Mouse (Mus musculus) embryonic facial prominence, embryonic 14.5 days (tissue): ENCODE data around the gene Lrrc4b. TPM values are rescaled to one million over a fixed set of nuclear protein-coding genes. Genes with fewer than 3 reads are reported as not detected.

ENCODE experiments used
- ATAC-seq: fragments of 200-750 bp; cut with Nextera tagmentation; 2 replicates; pipeline ENCODE4 v1.8.0; 2017; ENCODE audit warnings: low read depth, moderate number of reproducible peaks, moderate TSS enrichment
- DNase-seq: peaks from one replicate; pipeline ENCODE4 v3.0.0-alpha.2; 2015; ENCODE audit warnings: low spot score
- H3K27ac ChIP-seq: fragments of 300-500 bp; sonication (generic); replicated peaks from 2 replicates; pipeline ENCODE4 v1.5.1; 2014; ENCODE audit warnings: low read depth, mild to moderate bottlenecking, low read length, moderate library complexity
- H3K27me3 ChIP-seq: fragments of 300-500 bp; sonication (generic); replicated peaks from 2 replicates; pipeline ENCODE4 v1.6.1; 2014; ENCODE audit warnings: low read length; ENCODE audit not compliant: control insufficient read depth, insufficient read depth
- H3K36me3 ChIP-seq: fragments of 300-500 bp; sonication (generic); 2 replicates; pipeline ENCODE4 v1.6.1; 2014; ENCODE audit warnings: low read length, mixed read lengths; ENCODE audit not compliant: control insufficient read depth, insufficient read depth
- H3K4me1 ChIP-seq: fragments of 300-500 bp; sonication (generic); 2 replicates; pipeline ENCODE4 v1.6.1; 2014; ENCODE audit warnings: antibody characterized with exemption, low read length; ENCODE audit not compliant: control insufficient read depth, insufficient read depth
- H3K4me2 ChIP-seq: fragments of 300-500 bp; sonication (generic); 2 replicates; pipeline ENCODE4 v1.6.1; 2014; ENCODE audit warnings: low read depth, mild to moderate bottlenecking, low read length, moderate library complexity, mixed read lengths
- H3K4me3 ChIP-seq: fragments of 300-500 bp; sonication (generic); 2 replicates; pipeline ENCODE4 v1.5.1; 2014; ENCODE audit warnings: low read depth, mild to moderate bottlenecking, low read length
- H3K9ac ChIP-seq: fragments of 300-500 bp; sonication (generic); 2 replicates; pipeline ENCODE4 v1.6.1; 2014; ENCODE audit warnings: low read depth, mild to moderate bottlenecking, low read length, moderate library complexity, mixed read lengths
- H3K9me3 ChIP-seq: fragments of 300-500 bp; sonication (generic); 2 replicates; pipeline ENCODE4 v1.6.1; 2016; ENCODE audit warnings: low read length; ENCODE audit not compliant: control insufficient read depth
- WGBS: fragments of 180-500 bp; shearing (Covaris S2); extraction: QIAGEN DNeasy Blood & Tissue Kit; methylation state at CpG from one replicate; pipeline ENCODE4 v1.1.7; 2014; 5-methylcytosine and 5-hydroxymethylcytosine counted together
- polyA plus RNA-seq: library from polyadenylated mRNA; unstranded; fragments of >200 nt; fragmentation: Nextera tagmentation; extraction: Ambion mirVana; gene quantifications from 2 replicates; pipeline ENCODE4 v1.2.1, GENCODE M21; 2014

Lrrc4b gene
- polyA plus RNA-seq, 1 experiment from 2014 or later = 2.1 TPM

GRCm38 (mm10) chr7:44439696-44440095 lies 10.9 kb downstream of the Lrrc4b start:
- Histone ChIP-seq H3K9ac (no peak overlapping the region), H3K9me3 (no peaks in the 10 kb centered on the region), H3K36me3 (no peaks in the 10 kb centered on the region), H3K4me2 (no peak overlapping the region), H3K27ac (no peak overlapping the region), H3K27me3 (peaks cover 58% of the 10 kb centered on the region), H3K4me1 (no peaks in the 10 kb centered on the region), H3K4me3 (no peak overlapping the region)
- DNase-seq = no peak
- 69% methylated on average over 2 of the region's 2 CpGs for WGBS
- ATAC-seq = no peak

DNA sequence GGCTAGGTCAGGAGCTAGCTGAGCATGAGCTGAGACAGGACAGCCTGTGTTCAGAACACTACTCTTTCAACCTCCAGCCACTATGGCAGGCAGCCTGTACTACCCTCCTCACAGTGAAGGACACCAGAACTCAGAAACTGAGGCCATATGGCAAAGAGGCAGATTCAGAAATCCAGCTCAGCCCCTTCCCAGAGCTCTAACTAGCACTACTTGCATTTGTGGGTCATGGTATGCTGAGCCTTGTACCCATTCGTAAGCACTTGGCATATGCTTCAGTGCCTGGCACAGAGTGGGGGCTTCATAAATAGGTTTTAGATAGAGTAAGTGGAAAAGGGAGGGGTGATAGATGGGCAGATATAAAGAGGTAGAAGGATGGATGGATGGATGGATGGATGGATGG lies 11.7 kb downstream of the Lrrc4b start:
- Histone ChIP-seq H3K4me3 (no peak overlapping the region), H3K9ac (no peak overlapping the region), H3K27me3 (peaks cover 65% of the 10 kb centered on the region), H3K4me2 (no peak overlapping the region), H3K4me1 (no peaks in the 10 kb centered on the region), H3K36me3 (no peaks in the 10 kb centered on the region), H3K9me3 (no peaks in the 10 kb centered on the region), H3K27ac (no peak overlapping the region)
- 82% methylated on average over 1 of the region's 1 CpGs for WGBS
- no peak for ATAC-seq
- DNase-seq = no peak

GRCm38 (mm10) chr7:44441180-44441579 lies 12.4 kb downstream of the Lrrc4b start:
- H3K4me2 ChIP-seq = peak overlapping the region; percentile 61; the same call in 1 of the 2 replicates
- 0 out of 2 replicates have a peak overlapping the region, but pooled peaks have one; percentile 66 for H3K9ac ChIP-seq
- DNase-seq = no peak
- no peaks in the 10 kb centered on the region for H3K4me1 ChIP-seq
- H3K36me3 ChIP-seq = no peaks in the 10 kb centered on the region
- peaks cover 69% of the 10 kb centered on the region for H3K27me3 ChIP-seq
- no peak overlapping the region for H3K27ac ChIP-seq
- ATAC-seq = no peak
- WGBS = 29% methylated on average over 1 of the region's 1 CpGs
- H3K9me3 ChIP-seq = no peaks in the 10 kb centered on the region
- peak overlapping the region; percentile 39; the same call in 1 of the 2 replicates for H3K4me3 ChIP-seq

- peaks cover 73% of the 10 kb centered on the region for H3K27me3 ChIP-seq
- DNase-seq = peak; percentile 49
- H3K4me3 ChIP-seq = peak overlapping the region; percentile 39
- peak overlapping the region; percentile 66 for H3K9ac ChIP-seq
- no peaks in the 10 kb centered on the region for H3K9me3 ChIP-seq
- H3K36me3 ChIP-seq = no peaks in the 10 kb centered on the region
- WGBS = under 1% methylated on average over 13 of the region's 14 CpGs
- ATAC-seq = peak; percentile 58; the same call in 1 of the 2 replicates
- no peak overlapping the region; the same call in 1 of the 2 replicates for H3K27ac ChIP-seq
- no peaks in the 10 kb centered on the region for H3K4me1 ChIP-seq
- peak overlapping the region; percentile 61 for H3K4me2 ChIP-seq
Measured at GRCm38 (mm10) chr7:44441648-44442109, 12.9 kb downstream of the Lrrc4b start.

DNA sequence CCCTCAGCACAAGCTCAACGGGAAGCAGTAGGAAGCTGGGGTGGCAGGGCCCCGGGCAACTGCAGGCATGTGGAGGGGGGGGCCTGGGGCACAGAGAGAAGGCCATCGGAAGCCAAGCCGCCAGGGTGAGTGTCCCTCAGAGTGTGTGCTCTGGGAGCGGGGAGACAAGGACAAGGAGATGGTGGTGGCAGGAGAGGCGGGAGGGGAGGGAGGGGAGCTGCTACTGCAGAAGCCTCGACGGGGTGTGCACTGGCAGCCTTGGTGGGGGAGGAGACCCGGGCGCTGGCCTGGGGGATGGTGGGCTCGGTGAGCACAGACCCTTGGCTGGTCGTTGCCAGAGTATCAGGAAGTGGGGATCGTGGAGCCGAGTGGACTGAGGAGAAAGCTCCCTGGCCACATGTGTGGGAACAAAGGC lies 13.6 kb downstream of the Lrrc4b start:
- Histone ChIP-seq H3K9me3 (no peaks in the 10 kb centered on the region), H3K27ac (no peak overlapping the region; the same call in 1 of the 2 replicates), H3K27me3 (peaks cover 73% of the 10 kb centered on the region), H3K4me3 (peak overlapping the region; percentile 39), H3K9ac (peak overlapping the region; percentile 66), H3K36me3 (no peaks in the 10 kb centered on the region), H3K4me1 (no peaks in the 10 kb centered on the region), H3K4me2 (peak overlapping the region; percentile 61)
- ATAC-seq = peak; percentile 38; the same call in 1 of the 2 replicates
- peak; percentile 24 for DNase-seq
- 4% methylated on average over 13 of the region's 14 CpGs for WGBS

- Histone ChIP-seq H3K36me3 (no peaks in the 10 kb centered on the region), H3K27me3 (peaks cover 68% of the 10 kb centered on the region), H3K9me3 (no peaks in the 10 kb centered on the region), H3K4me2 (peak overlapping the region; percentile 61), H3K4me1 (no peaks in the 10 kb centered on the region), H3K4me3 (peak overlapping the region; percentile 39), H3K27ac (no peak overlapping the region), H3K9ac (peak overlapping the region; percentile 66)
- WGBS = 5% methylated on average over 17 of the region's 20 CpGs
- DNase-seq (peak; percentile 31), ATAC-seq (peak; percentile 24; the same call in 1 of the 2 replicates)
Measured at GRCm38 (mm10) chr7:44443268-44444173, 14.7 kb downstream of the Lrrc4b start.

GRCm38 (mm10) chr7:44444886-44445527 lies 16.2 kb downstream of the Lrrc4b start:
- no peak overlapping the region for H3K4me2 ChIP-seq

DNA sequence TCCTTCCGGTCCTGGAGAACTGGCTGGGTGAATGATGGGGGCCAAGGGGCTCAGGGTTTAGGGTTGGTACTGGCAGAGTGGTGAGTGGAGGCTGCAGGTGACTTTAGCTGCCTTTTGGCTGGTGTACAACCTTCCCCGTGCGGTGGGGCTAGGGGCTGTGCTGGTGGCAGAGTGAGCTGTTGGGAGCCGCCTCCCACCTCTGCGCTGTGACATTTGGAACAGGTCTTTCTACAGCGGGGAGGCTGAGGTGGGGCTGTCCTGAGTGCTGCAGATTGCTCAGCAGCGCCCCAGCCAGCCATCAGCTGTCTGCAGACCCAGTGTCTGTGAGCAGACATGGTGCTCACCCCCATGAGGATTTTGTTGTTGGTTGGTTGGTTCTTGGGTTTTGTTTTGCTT lies 16.7 kb downstream of the Lrrc4b start:
- 23% methylated on average over 5 of the region's 7 CpGs for WGBS
- H3K4me3 ChIP-seq = no peak overlapping the region

More at GRCm38 (mm10) chr7:44444886-44445527, 16.2 kb downstream of the Lrrc4b start:
- no peak overlapping the region for H3K4me3 ChIP-seq
- ATAC-seq (no peak), DNase-seq (no peak)
- peak overlapping the region; percentile 30; the same call in 1 of the 2 replicates for H3K9ac ChIP-seq
- H3K27me3 ChIP-seq = peaks cover 62% of the 10 kb centered on the region
- whole genome bisulfite sequencing = 22% methylated on average over 20 of the region's 29 CpGs
- no peaks in the 10 kb centered on the region for H3K36me3 ChIP-seq
- H3K4me1 ChIP-seq = no peaks in the 10 kb centered on the region
- no peak overlapping the region for H3K27ac ChIP-seq
- no peaks in the 10 kb centered on the region for H3K9me3 ChIP-seq

More for the DNA sequence above, 16.7 kb downstream of the Lrrc4b start:
- Histone ChIP-seq H3K27me3 (peaks cover 57% of the 10 kb centered on the region), H3K36me3 (no peaks in the 10 kb centered on the region), H3K9me3 (no peaks in the 10 kb centered on the region), H3K4me2 (no peak overlapping the region), H3K4me1 (no peaks in the 10 kb centered on the region), H3K9ac (peak overlapping the region; percentile 30; the same call in 1 of the 2 replicates), H3K27ac (no peak overlapping the region)
- ATAC-seq = no peak
- no peak for DNase-seq
